Mouse (Mus musculus) layer of hippocampus, postnatal 36 days (tissue): ENCODE measurements around the gene Cd70. TPM values are rescaled to one million over a fixed set of nuclear protein-coding genes. Genes with fewer than 3 reads are reported as not detected.

Experiments used
- DNase-seq, 2 experiments: peaks; one replicate each; pipeline ENCODE4 v3.0.0; 2022
- total RNA-seq, 2 experiments: library from RNA; stranded (reverse); gene quantifications; 2 replicates each; pipeline ENCODE4 v1.2.3; 2021

Gene Cd70
- under 1 TPM in 1 of 2 experiments, not detected in 1; 0.57 TPM for total RNA-seq

GRCm38 (mm10) chr17:57148994-57149803 is at the start of gene Cd70:
Gene Cd70, minus strand, starts transcription at chr17:57149777.
- DNase-seq, result no peak

- DNase-seq, result no peak
Observed at GRCm38 (mm10) chr17:57198252-57198651, 48.7 kb upstream of the Cd70 start.

- no peak for DNase-seq
Observed at GRCm38 (mm10) chr17:57195326-57196010, 45.9 kb upstream of the Cd70 start.

DNA sequence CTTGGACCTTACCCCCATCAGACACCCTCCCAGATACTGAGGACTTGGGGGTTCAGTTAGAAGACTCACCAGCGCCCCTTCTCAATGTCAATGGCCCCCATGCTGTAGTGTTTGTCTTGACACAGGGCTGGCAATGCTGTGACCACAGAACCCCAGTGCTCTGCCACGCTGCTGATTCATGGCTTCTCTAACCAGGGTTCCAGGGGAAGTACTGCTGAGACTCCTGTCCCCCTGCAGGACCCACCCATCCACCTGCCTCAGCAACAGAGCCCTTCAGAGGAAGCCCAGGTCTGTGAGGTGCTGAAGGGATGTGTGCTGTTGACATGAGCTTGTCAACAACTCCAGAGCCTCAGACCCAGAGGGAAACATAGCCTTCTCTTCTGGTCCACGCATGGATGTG is 45.2 kb upstream of the Cd70 start:
- DNase-seq, result no peak

DNA sequence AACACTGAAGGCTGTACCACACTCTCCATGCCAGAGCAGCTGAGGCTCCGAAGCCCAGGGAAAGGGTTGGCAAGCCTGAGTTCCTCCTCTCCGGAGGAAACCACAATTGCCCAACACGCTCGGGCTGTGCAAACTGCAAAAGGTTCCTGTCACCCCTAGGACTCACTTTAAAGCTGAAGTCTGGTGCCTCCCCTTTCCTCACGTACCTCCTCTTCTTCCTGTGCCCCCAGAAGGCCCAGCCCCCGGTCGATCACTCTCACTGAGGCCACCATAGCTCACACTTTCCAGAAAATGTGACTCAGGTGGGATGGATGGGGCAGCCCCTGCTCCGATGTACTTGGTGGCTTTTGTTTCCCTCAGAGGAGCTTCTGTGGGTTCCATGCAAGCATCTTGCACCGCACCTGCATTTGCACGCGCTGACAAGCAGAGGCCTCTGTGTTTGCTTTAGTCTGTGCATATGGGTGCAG is 44.5 kb upstream of the Cd70 start, which contains the start of gene Tnfsf14:
Tnfsf14 (minus strand) TSS at position 137 of the 467 bp plus-strand sequence.
- DNase-seq, result no peak

DNA sequence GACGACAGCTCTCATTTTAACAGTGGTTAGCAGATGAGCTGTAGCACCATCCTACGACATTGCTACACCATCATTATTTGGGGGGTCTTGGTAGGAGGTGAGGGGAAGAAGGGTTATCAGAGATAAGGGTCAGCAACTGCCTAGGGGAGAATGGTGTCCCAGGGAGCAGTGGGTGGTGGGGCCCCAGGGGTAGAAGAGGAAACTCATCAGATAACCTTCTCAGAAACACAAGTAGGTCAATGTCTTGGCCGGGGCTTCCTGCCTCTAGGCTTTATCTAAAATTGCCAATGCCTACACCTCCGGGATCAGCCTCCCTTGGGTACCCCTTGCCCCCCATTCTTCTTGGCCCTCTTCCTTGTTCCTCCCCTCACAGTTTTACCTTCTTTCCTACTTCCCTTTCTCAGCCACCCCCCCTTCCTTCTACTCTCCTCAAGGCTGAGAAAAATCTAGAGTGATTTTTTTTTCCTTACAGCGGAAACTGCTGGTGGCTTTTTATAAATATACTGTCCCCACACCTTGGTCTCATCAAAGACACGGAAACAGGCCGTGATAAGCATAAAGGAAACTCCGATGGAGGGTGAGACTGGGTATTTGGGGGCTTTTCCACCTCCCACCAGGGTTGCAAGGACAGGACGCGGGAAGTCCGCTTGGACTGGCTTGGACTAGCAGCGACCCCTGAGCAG is 39.1 kb upstream of the Cd70 start:
- no peak for DNase-seq

DNA sequence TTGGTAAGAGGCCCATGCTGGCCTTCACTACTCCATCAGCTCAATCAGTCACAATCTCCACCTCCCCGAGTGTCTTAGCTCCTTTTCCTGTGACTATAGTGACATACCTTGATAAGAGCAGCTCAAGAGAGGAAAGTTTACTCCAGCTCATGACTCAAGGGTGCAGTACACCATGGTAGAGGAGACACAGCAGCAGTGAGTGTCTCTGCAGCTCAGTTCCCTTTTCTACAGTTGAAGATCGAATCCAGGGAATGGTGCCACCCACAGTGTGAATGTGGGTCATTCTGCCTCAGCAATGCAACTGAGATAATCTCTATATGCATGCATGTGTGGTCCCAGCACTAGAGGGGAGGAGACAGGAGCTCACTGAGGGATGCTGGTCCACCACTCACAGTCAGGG is 36.1 kb upstream of the Cd70 start:
- DNase-seq, result no peak

- no peak for DNase-seq
Observed at GRCm38 (mm10) chr17:57182871-57183270, 33.3 kb upstream of the Cd70 start.

DNA sequence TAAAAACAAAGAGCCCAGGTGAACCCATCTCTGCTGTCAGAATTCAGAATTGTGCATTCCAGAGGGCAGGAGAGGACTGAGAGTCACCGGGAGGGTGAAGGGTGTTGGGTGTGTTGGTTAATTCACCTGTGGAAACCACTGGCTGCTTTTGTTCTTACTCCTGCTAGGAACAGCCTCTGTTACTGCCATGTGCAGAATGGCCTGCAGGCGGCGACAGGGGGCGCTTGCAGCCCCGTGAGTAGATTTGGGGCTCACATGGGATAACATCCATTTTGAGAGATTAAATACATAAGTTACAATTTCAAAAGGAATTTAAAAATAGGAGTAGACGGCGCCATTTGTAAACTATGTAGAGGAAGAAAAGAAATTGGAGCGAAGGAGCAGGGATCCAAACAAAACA is 30.8 kb upstream of the Cd70 start:
- DNase-seq, result no peak

- DNase-seq, result no peak
Observed at GRCm38 (mm10) chr17:57173351-57173750, 23.8 kb upstream of the Cd70 start.

- no peak for DNase-seq
Observed at GRCm38 (mm10) chr17:57172378-57172777, 22.8 kb upstream of the Cd70 start.

GRCm38 (mm10) chr17:57170616-57171260 is 21.2 kb upstream of the Cd70 start:
- no peak for DNase-seq

GRCm38 (mm10) chr17:57166800-57167791 is 17.5 kb upstream of the Cd70 start:
- peak; percentile 82 to 87 for DNase-seq

DNA sequence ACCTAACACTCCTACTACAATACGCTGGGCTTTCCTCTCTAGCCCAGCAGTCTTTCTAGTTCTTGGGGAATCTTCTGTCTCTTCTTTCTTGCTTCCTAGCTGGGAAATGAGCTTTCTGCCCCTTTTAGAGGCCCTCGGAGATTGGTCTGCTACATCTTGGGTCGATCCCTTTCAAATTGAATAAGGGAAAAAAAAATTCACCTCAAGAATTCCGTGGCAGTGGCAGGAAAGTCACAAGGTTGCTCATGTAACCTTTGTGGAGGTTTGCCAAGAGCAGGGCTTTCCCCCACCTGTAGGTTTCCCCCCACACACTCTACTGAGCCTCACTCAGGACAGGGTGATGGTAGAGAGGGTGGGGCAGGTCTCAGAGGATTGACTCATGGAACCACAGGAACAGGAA is 4.2 kb upstream of the Cd70 start:
- DNase-seq, result no peak

DNA sequence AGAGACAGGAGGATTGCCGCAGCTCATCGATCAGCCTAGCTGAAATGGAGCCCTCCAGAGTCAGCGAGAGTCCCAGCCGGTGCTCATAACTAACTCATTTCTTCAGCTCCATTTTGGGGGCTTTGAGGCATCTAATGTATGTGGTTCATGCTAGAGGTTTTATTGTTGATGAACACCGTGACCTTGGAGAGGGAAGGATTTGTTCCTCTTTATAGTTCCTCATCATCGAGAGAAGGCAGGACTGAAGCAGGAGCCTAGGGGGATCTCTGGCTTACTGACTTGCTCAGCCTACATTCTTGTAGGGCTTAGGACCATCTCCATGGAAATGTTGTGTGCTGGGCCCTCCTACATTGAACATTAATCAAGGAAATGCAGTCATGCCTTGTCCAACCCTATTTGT is 3.4 kb upstream of the Cd70 start:
- DNase-seq, result no peak

GRCm38 (mm10) chr17:57148343-57148742 is 1.2 kb downstream of the Cd70 start:
- DNase-seq, result no peak

GRCm38 (mm10) chr17:57145115-57145514 is 4.5 kb downstream of the Cd70 start:
- DNase-seq, result no peak

GRCm38 (mm10) chr17:57143704-57144103 is 5.9 kb downstream of the Cd70 start:
- no peak for DNase-seq

DNA sequence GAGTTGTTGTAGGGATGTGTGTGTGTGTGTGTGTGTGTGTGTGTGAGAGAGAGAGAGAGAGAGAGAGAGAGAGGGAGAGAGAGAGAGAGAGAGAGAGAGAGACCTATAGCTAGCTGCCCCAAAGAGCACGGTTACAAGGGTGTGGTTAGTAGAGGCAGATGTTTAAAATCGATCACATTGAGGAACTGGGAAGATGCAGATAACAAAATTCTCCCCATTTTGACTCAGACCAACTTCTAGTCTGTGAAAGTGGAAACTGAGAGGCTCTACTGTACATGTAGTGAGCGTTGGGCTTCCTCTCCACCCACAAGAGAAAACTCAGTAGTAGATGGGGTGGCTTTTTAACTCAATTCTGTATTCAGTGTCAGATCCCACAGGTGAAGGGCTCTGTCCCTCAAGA is 9.9 kb downstream of the Cd70 start:
- no peak for DNase-seq

DNA sequence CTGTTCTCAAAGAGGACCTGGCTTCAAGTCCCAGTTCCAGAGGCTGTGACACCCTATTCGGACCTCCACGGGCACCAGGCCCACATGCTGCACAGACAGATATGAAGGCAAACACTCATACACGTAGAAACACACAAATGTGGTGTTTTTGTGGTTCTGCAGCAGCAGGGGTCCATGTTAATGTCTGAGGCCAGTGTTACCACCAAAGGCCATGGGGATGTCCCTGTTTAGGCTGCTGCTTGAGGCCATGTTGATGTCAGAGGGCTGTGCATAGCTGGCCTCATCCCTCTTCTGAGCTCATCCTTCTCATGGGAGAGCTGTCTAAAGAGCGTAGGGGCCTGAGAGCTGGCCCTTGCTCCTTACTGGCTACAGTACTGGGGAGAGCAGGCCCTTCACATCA is 10.9 kb downstream of the Cd70 start:
- DNase-seq, result no peak

- no peak for DNase-seq
Observed at GRCm38 (mm10) chr17:57135635-57136034, 13.9 kb downstream of the Cd70 start.
